Mouse (Mus musculus): ENCODE results near the gene Mycl.
A peak's percentile ranks its signal among the peaks of the same experiment; 100 is the strongest.

Mycl gene

DNA sequence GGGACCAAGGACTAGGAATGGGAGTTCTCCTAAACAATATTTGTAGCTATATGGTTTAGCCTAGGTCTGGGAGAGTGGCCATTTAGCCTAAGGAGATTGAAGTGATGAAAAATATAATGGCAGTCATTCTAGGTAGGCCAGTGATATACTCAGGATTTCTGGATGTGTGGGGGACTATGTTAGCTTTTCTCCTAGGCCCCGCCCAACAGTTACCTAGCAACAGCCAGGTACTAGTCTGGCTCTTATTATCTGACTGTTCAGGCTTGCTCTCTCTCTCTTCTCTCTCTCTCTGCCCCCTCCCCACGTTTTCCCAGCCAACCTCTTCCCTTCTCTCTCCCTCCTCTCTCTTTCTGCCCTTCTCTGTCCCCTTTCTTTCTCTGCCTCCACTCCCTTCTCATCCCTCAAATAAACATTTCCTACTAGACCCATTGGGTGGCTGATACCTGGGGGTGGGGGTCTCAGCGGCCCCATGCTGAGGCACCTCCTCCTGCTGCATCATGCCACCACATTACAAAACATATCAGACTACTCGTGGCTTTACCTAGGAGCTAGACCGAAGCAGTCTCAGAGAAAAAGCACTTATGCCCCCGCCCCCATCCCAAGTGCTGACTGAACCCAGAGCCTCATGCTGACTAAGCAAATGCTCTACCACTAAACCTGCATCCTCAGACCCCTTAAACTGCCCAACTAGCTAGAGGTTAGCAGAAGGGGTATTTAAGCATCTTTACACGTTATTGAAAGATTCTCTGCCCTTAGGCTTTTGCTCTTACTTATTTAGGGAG is 19.2 kb downstream of the Mycl start:
- no peak for DNase-seq (ENCODE audit: low spot score)

DNA sequence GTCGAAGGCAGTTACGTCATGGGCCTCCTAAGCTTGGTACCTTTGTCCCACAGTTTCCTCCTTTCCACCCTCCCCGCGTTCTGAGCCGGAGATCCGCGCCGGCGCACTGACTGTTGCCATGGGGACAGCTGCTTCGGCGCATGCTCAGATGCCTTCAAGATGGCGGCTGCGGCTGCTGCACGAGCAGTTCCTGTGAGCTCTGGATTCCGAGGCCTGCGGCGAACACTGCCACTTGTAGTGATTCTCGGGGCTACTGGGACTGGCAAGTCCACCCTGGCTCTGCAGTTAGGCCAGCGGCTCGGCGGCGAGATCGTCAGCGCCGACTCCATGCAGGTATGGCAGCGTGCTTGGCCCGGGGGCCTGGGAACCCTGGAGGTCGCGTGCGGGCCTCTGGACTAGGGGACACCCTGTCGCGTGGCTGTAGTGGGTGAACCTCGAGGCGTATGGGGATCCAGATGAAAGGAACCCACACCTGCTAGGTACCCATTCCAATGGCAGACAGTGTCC is 21.1 kb downstream of the Mycl start, which contains the start of gene Trit1:
Gene Trit1 (plus strand): TSS at position 147 of the 507 bp plus-strand sequence.
- peak; percentile 72 for DNase-seq (ENCODE audit: low spot score)

DNA sequence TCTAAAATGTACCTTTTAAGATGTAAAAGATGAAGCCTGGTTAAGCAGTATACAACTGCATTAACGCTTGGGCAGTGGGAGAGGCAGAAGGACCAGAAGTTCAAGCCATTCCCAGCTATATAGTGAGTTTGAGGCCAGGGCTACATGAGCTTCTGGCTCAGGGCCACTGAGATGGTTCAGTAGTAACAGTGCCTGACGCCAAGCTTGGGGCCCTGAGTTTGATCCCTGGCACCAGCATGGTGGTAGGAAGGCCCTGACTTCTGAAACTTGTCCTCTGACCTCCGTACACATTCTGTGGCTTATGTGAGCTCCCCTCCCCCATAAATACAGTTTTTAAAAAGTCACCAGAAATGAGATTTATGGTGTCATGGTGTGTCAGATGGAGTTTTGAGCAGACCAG is 26.1 kb downstream of the Mycl start:
- DNase-seq (ENCODE audit: low spot score): no peak

DNA sequence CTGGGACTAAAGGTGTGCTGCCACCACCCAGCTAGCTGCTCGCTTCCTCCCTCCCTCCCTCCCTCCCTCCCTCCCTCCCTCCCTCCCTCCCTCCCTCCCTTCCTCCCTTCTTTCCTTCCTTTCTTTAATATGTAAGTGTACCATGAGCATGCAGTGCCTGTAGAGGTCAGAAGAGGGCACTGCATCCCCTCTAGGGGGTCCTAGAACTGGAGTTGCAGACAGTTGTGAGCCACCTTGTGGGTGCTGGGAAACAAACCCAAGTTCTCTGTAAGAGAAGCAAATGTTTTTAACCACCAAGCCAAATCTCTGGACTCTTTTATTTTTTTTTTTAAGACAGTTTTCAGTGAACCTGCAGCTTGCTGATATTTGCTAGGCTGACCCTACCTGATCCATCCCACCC is 27.4 kb downstream of the Mycl start:
- no peak for DNase-seq (ENCODE audit: low spot score)

DNA sequence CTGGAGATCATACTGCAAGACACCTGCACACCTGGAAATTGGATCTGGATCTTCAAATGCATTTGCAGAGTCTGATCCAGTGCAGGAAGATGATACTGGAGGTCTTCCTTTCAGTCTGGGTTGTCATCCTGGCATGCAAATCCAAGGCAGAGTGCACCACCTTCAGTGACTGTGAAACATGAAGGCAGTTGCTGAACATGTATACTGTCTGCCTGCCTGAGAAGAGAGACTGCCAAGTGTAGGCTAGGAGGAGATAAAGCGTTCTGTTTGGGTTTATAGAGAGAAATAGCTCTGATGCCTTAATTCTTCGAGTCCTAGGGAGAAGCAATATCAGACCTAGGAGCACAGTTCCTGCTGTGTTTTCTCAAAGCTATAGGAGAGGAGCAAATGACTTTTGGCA is 30.0 kb downstream of the Mycl start:
- DNase-seq (ENCODE audit: low spot score): no peak

- no peak for DNase-seq (ENCODE audit: low spot score)
Measured at GRCm38 (mm10) chr4:123026161-123026560, 30.7 kb downstream of the Mycl start.

DNA sequence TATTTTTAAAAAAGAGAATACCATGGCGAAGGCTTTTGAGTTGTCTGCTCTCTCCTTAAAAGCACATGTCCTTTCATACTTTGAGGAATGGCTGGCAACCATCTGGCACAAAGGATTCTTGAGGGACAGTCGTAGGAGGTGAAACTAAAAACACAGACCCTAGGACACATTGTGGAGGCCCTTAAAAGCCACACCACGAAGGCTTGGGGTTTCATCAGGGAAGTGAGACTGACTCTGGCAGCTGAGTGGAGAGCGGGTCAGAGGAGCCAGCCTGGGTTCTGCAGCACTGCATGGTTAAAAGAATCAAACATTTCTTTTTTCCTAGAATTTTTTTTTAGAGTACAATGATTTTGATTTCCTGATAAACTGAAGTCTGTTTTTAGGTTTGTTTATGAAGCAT is 31.1 kb downstream of the Mycl start:
- no peak for DNase-seq (ENCODE audit: low spot score)

DNA sequence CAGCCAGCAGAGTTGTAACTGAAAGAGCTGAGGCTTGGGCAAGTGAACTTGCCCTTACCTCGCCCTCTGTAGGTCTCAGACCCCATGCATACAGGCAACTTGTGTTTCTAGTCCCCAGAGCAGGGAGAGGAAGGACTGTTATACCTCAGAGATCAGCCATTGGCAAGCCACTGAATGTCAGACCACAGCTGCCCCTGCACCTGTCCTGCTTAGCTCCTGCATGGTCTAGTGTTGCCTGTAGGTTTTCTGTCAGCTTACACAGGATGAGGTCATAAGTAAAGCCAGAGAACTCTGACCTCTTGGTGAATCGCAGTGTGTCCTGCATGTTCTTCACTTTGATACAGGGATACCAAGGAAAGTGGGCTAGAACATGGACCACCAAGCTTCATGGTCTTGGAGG is 39.4 kb downstream of the Mycl start:
- DNase-seq (ENCODE audit: low spot score): no peak

- no peak for DNase-seq (ENCODE audit: low spot score)
Measured at GRCm38 (mm10) chr4:123035636-123036035, 40.2 kb downstream of the Mycl start.

- no peak for DNase-seq (ENCODE audit: low spot score)
Measured at GRCm38 (mm10) chr4:123036710-123037109, 41.3 kb downstream of the Mycl start.

DNA sequence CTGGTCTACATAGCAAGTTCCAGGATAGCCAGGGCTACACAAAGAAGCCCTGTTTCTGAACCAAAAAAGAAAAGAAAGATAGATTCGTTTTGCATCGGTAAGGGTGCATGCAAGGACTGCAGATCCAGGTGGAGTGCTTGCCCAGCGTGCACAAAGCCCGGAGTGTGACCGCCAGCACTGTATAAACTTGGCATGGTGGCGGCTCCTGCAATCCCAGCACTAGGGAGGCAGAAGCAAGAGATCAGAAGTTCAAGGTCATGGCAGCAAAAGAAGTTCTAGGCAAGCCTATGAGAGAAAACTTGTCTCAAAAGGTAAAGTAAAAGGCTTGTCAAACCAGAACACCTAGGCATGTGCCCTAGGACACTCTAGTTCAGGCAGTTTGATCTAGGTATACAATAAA is 45.7 kb downstream of the Mycl start:
- no peak for DNase-seq (ENCODE audit: low spot score)

GRCm38 (mm10) chr4:123043858-123044257 is 48.4 kb downstream of the Mycl start:
- DNase-seq (ENCODE audit: low spot score): no peak

GRCm38 (mm10) chr4:123044842-123045241 is 49.4 kb downstream of the Mycl start:
- no peak for DNase-seq (ENCODE audit: low spot score)

GRCm38 (mm10) chr4:123046300-123046699 is 50.8 kb downstream of the Mycl start:
- DNase-seq (ENCODE audit: low spot score): no peak

GRCm38 (mm10) chr4:123050681-123051211 is 55.3 kb downstream of the Mycl start:
- peak; percentile 43 for DNase-seq (ENCODE audit: low spot score)

Data from layer of hippocampus, adult 9-10 months (tissue).